Mouse (Mus musculus): ENCODE measurements around the gene Frmd4b. TPM values are rescaled to one million over a fixed set of nuclear protein-coding genes. Genes with fewer than 3 reads are reported as not detected.

The Frmd4b gene
- polyA plus RNA-seq, 1 experiment from 2014 or later: 17.6 TPM

- Histone ChIP-seq H3K27me3 (ENCODE audit: control insufficient read depth, insufficient read depth, low read length) (no peaks in the 10 kb centered on the region), H3K27ac (replicated peaks in 1 of 2; ENCODE audit: control insufficient read depth in 1 of 2, insufficient read depth in 1 of 2, low read depth in 2 of 2, low read length in 2 of 2) (peak overlapping the region; percentile 25 to 50), H3K9ac (ENCODE audit: low read length) (peak overlapping the region; percentile 64), H3K9me3 (ENCODE audit: control insufficient read depth, low read length) (no peaks in the 10 kb centered on the region), H3K4me1 (ENCODE audit: control insufficient read depth in 2 of 2, insufficient read depth in 2 of 2, low read length in 2 of 2) (peaks cover 11 to 27% of the 10 kb centered on the region in 2 experiments), H3K36me3 (ENCODE audit: control insufficient read depth, insufficient read depth, low read length) (no peaks in the 10 kb centered on the region), H3K4me3 (ENCODE audit: control insufficient read depth in 1 of 2, insufficient read depth in 1 of 2, low read depth in 1 of 2, low read length in 2 of 2) (peak overlapping the region; percentile 32 to 34), H3K4me2 (ENCODE audit: low read length) (peak overlapping the region; percentile 74)
- peak; percentile 60 for ATAC-seq (ENCODE audit: insufficient number of reproducible peaks, insufficient read depth, low FRiP score, low read depth)
- 2% methylated on average over 19 of the region's 19 CpGs for WGBS
These were observed 339.1 kb downstream of the Frmd4b start for GRCm38 (mm10) chr6:97278014-97278787.

- Histone ChIP-seq H3K9me3 (ENCODE audit: control insufficient read depth, low read length) (no peaks in the 10 kb centered on the region), H3K4me3 (ENCODE audit: control insufficient read depth in 1 of 2, insufficient read depth in 1 of 2, low read depth in 1 of 2, low read length in 2 of 2) (no peak overlapping the region), H3K27me3 (ENCODE audit: control insufficient read depth, insufficient read depth, low read length) (no peaks in the 10 kb centered on the region), H3K9ac (ENCODE audit: low read length) (no peak overlapping the region), H3K4me1 (ENCODE audit: control insufficient read depth in 2 of 2, insufficient read depth in 2 of 2, low read length in 2 of 2) (peaks cover 11 to 30% of the 10 kb centered on the region in 2 experiments), H3K4me2 (ENCODE audit: low read length) (no peak overlapping the region), H3K36me3 (ENCODE audit: control insufficient read depth, insufficient read depth, low read length) (no peaks in the 10 kb centered on the region), H3K27ac (replicated peaks in 1 of 2; ENCODE audit: control insufficient read depth in 1 of 2, insufficient read depth in 1 of 2, low read depth in 2 of 2, low read length in 2 of 2) (no peak overlapping the region)
- ATAC-seq (ENCODE audit: insufficient number of reproducible peaks, insufficient read depth, low FRiP score, low read depth): no peak
- WGBS: 46% methylated on average over 5 of the region's 5 CpGs
These were observed 340.3 kb downstream of the Frmd4b start for GRCm38 (mm10) chr6:97276890-97277497.

DNA sequence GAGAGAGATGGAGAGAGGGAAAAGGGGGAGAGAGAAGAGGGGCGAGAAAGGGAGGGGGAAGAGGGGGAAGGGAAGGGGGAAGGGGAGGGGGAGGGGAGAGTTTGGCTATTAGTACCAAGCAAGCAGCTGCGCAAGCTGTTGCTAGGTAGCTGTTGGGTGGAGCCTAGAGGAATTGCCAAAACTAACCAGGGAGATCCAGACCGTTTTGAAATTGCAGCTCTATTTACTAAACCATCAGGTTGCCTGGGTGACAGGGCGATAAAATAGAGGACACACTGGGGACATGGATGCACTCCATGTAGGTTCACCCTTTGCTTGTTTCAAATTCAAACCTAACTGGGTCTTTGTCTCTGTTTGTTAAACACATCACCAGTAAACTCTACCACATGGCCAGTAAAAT is 341.0 kb downstream of the Frmd4b start:
- Histone ChIP-seq H3K9me3 (ENCODE audit: control insufficient read depth, low read length) (no peaks in the 10 kb centered on the region), H3K27ac (replicated peaks in 1 of 2; ENCODE audit: control insufficient read depth in 1 of 2, insufficient read depth in 1 of 2, low read depth in 2 of 2, low read length in 2 of 2) (no peak overlapping the region), H3K4me2 (ENCODE audit: low read length) (0 out of 2 replicates have a peak overlapping the region, but pooled peaks have one; percentile 16), H3K9ac (ENCODE audit: low read length) (no peak overlapping the region), H3K4me3 (ENCODE audit: control insufficient read depth in 1 of 2, insufficient read depth in 1 of 2, low read depth in 1 of 2, low read length in 2 of 2) (no peak overlapping the region), H3K4me1 (ENCODE audit: control insufficient read depth in 2 of 2, insufficient read depth in 2 of 2, low read length in 2 of 2) (peaks cover 11 to 30% of the 10 kb centered on the region in 2 experiments), H3K27me3 (ENCODE audit: control insufficient read depth, insufficient read depth, low read length) (no peaks in the 10 kb centered on the region), H3K36me3 (ENCODE audit: control insufficient read depth, insufficient read depth, low read length) (no peaks in the 10 kb centered on the region)
- 27% methylated on average over 4 of the region's 4 CpGs for WGBS
- no peak for ATAC-seq (ENCODE audit: insufficient number of reproducible peaks, insufficient read depth, low FRiP score, low read depth)

DNA sequence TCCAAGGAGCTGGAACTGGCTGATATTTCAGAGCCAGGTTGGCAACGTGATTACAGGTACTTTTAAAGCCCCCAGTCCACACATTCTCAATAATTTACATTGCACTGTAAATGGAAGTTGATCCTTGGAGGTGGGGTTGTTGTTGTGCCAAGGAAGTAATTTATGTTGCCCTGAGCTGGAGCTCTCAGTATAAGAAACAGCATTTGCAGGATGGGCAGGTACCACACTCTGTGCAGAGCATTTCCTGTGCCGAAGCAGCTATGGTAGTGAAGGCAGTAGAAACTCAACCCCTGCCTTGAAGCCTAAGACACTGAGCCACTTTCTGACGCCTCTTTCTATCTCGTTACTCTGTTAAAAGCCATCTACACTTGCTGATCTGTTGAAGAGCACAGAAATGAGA is 341.6 kb downstream of the Frmd4b start:
- no peak for ATAC-seq (ENCODE audit: insufficient number of reproducible peaks, insufficient read depth, low FRiP score, low read depth)
- Histone ChIP-seq H3K27me3 (ENCODE audit: control insufficient read depth, insufficient read depth, low read length) (no peaks in the 10 kb centered on the region), H3K36me3 (ENCODE audit: control insufficient read depth, insufficient read depth, low read length) (no peaks in the 10 kb centered on the region), H3K4me1 (ENCODE audit: control insufficient read depth in 2 of 2, insufficient read depth in 2 of 2, low read length in 2 of 2) (peaks cover 11 to 30% of the 10 kb centered on the region in 2 experiments), H3K27ac (replicated peaks in 1 of 2; ENCODE audit: control insufficient read depth in 1 of 2, insufficient read depth in 1 of 2, low read depth in 2 of 2, low read length in 2 of 2) (no peak overlapping the region), H3K4me3 (ENCODE audit: control insufficient read depth in 1 of 2, insufficient read depth in 1 of 2, low read depth in 1 of 2, low read length in 2 of 2) (no peak overlapping the region), H3K9me3 (ENCODE audit: control insufficient read depth, low read length) (no peaks in the 10 kb centered on the region), H3K9ac (ENCODE audit: low read length) (no peak overlapping the region), H3K4me2 (ENCODE audit: low read length) (0 out of 2 replicates have a peak overlapping the region, but pooled peaks have one; percentile 16)
- 51% methylated on average over 4 of the region's 4 CpGs for WGBS

- no peaks in the 10 kb centered on the region for H3K27me3 ChIP-seq (ENCODE audit: control insufficient read depth, insufficient read depth, low read length)
- no peaks in the 10 kb centered on the region for H3K9me3 ChIP-seq (ENCODE audit: control insufficient read depth, low read length)
- no peak overlapping the region for H3K9ac ChIP-seq (ENCODE audit: low read length)
- peaks cover 9 to 25% of the 10 kb centered on the region in 2 experiments for H3K4me1 ChIP-seq (ENCODE audit: control insufficient read depth in 2 of 2, insufficient read depth in 2 of 2, low read length in 2 of 2)
- H3K36me3 ChIP-seq (ENCODE audit: control insufficient read depth, insufficient read depth, low read length): no peaks in the 10 kb centered on the region
- WGBS: 77% methylated on average over 3 of the region's 3 CpGs
- H3K4me3 ChIP-seq (ENCODE audit: control insufficient read depth in 1 of 2, insufficient read depth in 1 of 2, low read depth in 1 of 2, low read length in 2 of 2): no peak overlapping the region
- ATAC-seq (ENCODE audit: insufficient number of reproducible peaks, insufficient read depth, low FRiP score, low read depth): no peak
- H3K4me2 ChIP-seq (ENCODE audit: low read length): no peak overlapping the region
- H3K27ac ChIP-seq (replicated peaks in 1 of 2; ENCODE audit: control insufficient read depth in 1 of 2, insufficient read depth in 1 of 2, low read depth in 2 of 2, low read length in 2 of 2): no peak overlapping the region
These were observed 343.6 kb downstream of the Frmd4b start for GRCm38 (mm10) chr6:97273777-97274176.

- peaks cover 7 to 19% of the 10 kb centered on the region in 2 experiments for H3K4me1 ChIP-seq (ENCODE audit: control insufficient read depth in 2 of 2, insufficient read depth in 2 of 2, low read length in 2 of 2)
- no peaks in the 10 kb centered on the region for H3K27me3 ChIP-seq (ENCODE audit: control insufficient read depth, insufficient read depth, low read length)
- H3K36me3 ChIP-seq (ENCODE audit: control insufficient read depth, insufficient read depth, low read length): no peaks in the 10 kb centered on the region
- WGBS: 56% methylated on average over 16 of the region's 16 CpGs
- H3K9ac ChIP-seq (ENCODE audit: low read length): no peak overlapping the region
- ATAC-seq (ENCODE audit: insufficient number of reproducible peaks, insufficient read depth, low FRiP score, low read depth): no peak
- no peak overlapping the region for H3K4me2 ChIP-seq (ENCODE audit: low read length)
- no peaks in the 10 kb centered on the region for H3K9me3 ChIP-seq (ENCODE audit: control insufficient read depth, low read length)
- H3K27ac ChIP-seq (replicated peaks in 1 of 2; ENCODE audit: control insufficient read depth in 1 of 2, insufficient read depth in 1 of 2, low read depth in 2 of 2, low read length in 2 of 2): no peak overlapping the region
- H3K4me3 ChIP-seq (ENCODE audit: control insufficient read depth in 1 of 2, insufficient read depth in 1 of 2, low read depth in 1 of 2, low read length in 2 of 2): no peak overlapping the region
These were observed 344.2 kb downstream of the Frmd4b start for GRCm38 (mm10) chr6:97273058-97273710.

- Histone ChIP-seq H3K36me3 (ENCODE audit: control insufficient read depth, insufficient read depth, low read length) (no peaks in the 10 kb centered on the region), H3K9ac (ENCODE audit: low read length) (no peak overlapping the region), H3K27ac (replicated peaks in 1 of 2; ENCODE audit: control insufficient read depth in 1 of 2, insufficient read depth in 1 of 2, low read depth in 2 of 2, low read length in 2 of 2) (no peak overlapping the region), H3K4me1 (ENCODE audit: control insufficient read depth in 2 of 2, insufficient read depth in 2 of 2, low read length in 2 of 2) (peaks cover 5 to 15% of the 10 kb centered on the region in 2 experiments), H3K9me3 (ENCODE audit: control insufficient read depth, low read length) (no peaks in the 10 kb centered on the region), H3K4me2 (ENCODE audit: low read length) (no peak overlapping the region), H3K27me3 (ENCODE audit: control insufficient read depth, insufficient read depth, low read length) (no peaks in the 10 kb centered on the region), H3K4me3 (ENCODE audit: control insufficient read depth in 1 of 2, insufficient read depth in 1 of 2, low read depth in 1 of 2, low read length in 2 of 2) (no peak overlapping the region)
- WGBS: 72% methylated on average over 2 of the region's 2 CpGs
- no peak for ATAC-seq (ENCODE audit: insufficient number of reproducible peaks, insufficient read depth, low FRiP score, low read depth)
These were observed 345.0 kb downstream of the Frmd4b start for GRCm38 (mm10) chr6:97272349-97272748.
